Mouse (Mus musculus): ENCODE measurements around the gene Fads6.

GRCm38 (mm10) chr11:115247240-115247639 lies 50.2 kb downstream of the Fads6 start:
- TF ChIP-seq CTCF (IDR thresholded peaks at IDR 0.05; ENCODE audit: borderline replicate concordance, insufficient read depth, low read length) = no peak
- no peak for TF ChIP-seq POLR2A (IDR thresholded peaks at IDR 0.05; ENCODE audit: low read depth, low read length)

Data from embryonic fibroblast, embryonic 13.5 days (primary cell).